Mouse (Mus musculus): ENCODE results near the gene Atp11a.

The Atp11a gene

GRCm38 (mm10) chr8:12877126-12877525 lies 120.3 kb downstream of the Atp11a start:
- DNase-seq: no peak

DNA sequence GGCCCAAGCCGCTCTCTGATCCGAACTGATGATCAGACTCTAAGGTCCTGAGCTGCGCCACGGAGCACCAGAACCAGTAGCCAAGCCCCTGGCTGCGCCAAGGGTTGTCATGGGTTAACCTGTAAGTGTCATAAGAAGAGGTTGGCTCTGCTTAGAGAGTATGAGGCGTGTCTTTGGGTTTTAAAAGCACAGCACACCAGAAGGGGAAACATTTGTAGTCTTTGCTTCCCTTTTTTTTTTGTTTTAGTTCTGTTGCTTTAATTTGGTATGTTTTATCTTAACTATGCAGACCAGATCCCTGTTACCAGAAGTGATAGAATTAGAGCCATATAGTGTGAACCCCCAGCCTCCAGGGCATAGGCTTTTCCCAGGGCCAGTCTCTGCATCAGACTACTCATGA lies 123.3 kb downstream of the Atp11a start:
- no peak for DNase-seq

DNA sequence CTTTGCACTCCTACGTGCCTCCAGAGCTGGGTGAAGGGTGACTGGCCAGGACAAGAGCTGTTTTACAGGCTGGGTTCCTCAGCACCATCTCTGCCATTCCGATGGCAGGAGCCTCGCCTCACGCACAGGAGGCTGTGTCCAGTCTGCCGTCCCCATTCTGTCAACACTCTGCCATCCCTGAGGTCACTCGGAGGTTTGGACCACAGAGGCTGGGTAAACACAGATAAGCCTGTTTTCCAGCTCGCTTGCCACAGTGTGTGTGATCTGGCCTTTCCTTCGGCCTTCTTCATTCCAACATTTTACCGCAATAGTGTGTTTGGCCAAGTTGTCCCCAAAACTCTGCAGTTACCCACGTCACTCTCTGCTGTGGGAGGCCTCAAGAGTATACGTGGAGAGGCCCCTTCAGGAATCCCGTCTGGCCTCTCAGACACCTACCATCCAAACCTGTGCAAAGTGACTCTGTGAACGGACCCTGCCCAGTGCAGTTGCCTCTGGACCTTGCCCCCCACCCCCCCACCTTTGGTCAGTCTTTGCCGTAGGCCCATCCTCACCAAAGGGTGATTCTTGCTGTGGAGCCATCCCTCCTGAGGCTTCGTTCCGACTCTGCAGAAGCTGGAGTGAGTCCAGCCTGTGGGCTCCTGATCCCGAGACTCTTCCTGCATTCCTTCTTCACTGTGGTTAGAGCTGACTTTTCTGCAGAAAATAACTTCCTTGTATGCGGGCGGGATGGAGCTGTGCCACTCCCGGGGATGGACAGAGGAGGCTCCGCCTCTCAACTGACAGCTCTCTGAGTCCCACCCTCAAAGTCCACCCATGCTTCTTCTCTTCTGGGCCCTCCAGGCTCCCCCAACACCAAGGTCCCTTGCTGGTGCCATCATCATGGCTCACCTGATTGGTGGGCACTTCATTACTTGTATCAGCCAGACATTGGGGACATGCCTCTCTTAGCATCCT lies 126.5 kb downstream of the Atp11a start:
- DNase-seq: no peak

DNA sequence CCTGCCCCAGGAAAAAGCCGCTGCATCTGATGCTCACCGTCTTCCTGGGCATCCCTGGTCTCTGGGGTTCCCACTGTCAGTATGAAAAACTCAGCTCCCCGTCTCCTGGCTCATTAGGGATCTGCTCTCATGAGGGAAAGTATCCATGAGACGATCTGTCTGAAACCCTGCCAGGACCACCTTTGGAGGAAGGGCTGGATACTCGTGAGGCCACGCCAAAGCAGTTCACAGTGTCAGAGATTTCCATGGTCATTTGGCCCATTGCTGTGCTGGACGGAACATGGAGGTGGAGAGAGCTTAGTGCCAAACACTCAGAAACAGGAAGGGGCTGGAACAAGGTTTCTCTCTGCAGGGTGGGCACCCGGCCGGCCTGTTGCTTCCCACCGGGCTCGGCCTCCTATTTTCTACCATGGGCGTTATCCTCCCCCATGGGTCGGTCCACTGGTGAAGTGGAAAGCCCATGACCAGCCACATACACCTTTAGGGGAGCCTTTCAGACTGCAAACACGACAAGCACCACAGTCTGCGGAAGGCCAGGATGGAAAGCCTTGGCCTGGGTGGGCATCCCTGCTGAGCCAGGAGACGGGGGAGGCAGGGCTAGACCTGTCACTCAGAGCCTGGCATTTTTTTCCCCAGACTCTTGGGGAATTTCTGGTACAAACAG lies 131.1 kb downstream of the Atp11a start:
- no peak for DNase-seq

DNA sequence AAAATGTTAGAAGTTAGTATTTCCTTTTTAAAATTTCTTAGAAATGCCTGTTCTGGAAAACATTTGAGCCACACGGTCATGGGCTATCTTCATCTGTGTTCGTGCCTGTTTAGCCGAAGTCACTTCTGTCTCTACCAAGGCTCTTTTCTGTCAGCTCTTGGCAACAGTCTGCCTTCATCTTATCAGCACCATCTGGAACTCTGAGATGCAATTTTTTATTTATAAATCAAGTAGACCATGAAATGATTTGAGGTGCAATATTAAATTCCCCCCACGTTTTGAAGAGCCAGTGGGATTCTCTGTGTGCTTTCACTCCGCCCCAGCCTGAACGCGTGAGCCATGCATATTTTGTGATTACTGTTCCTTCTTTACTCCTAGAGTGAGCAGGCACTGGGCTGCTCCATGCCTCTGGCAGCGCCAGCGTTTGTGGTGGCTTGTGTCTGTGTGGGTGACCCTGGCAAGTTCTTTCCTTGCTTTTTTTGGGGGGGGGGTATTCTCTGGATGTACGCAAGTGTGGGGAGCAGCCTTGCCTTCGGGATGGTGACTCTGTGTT lies 132.3 kb downstream of the Atp11a start:
- DNase-seq: no peak

DNA sequence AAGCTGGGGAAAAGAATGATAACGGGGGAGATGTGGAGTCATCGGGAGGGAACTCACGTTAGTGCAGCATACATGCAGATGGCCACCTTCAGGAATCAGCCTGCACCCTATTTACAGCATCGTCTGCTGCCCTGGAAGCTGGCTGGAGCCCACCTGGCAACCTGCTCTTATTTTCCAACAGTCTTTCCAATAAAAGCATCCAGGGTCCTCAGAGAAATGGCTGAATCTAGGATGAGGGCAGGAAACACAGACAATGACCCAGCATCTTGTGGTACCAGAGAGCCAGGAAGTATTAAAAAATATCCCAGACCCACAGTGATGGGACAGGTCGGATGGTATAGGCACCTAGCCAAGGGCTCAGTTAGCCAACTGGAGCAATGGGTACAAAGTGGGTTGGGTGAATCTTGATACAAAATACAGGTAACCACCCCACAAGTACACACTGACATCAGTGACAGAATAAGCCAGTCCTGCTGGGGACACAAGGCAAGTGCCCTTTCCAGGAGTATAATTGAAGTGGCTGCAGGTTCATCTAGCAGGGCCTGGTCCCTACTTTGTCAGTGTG lies 136.2 kb downstream of the Atp11a start:
- DNase-seq: no peak

- no peak for DNase-seq
Measured at GRCm38 (mm10) chr8:12893797-12894578, 137.2 kb downstream of the Atp11a start.

- DNase-seq: no peak
Measured at GRCm38 (mm10) chr8:12894783-12895534, 138.1 kb downstream of the Atp11a start.

DNA sequence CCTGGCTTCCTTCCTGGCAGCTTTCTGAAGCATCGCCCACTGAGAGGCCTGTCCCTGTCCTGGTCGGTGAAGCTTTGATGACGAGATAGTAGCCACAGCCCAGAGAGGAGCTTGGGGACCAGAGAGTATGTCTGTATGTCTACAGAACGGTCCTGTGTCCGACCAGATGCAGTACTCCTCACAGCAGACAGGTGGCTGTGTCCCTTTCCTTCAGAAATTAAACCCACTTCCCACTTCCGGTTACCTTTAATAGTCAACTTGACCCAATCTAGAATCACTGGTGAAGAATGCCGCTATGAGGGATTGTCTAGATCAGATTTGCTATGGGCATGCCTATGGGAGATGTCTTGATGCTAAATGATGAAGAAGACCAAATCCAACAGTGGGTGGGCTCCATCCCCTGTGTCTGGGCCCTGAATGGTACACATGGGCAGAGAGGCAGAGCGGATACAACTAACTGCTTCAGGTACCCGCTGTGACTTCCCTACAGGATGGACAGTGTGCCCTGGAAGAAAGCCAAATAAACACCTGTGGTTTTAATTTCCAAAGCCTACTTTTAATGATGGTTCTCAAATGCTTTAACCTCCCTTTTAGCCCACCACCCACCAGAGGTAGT lies 138.8 kb downstream of the Atp11a start:
- no peak for DNase-seq

- DNase-seq: peak; percentile 59
Measured at GRCm38 (mm10) chr8:12896494-12897373, 139.9 kb downstream of the Atp11a start.

GRCm38 (mm10) chr8:12897815-12898214 lies 141.0 kb downstream of the Atp11a start:
- DNase-seq: no peak

GRCm38 (mm10) chr8:12903790-12904415 lies 147.1 kb downstream of the Atp11a start:
- no peak for DNase-seq

GRCm38 (mm10) chr8:12905122-12905521 lies 148.3 kb downstream of the Atp11a start:
- DNase-seq: no peak

DNA sequence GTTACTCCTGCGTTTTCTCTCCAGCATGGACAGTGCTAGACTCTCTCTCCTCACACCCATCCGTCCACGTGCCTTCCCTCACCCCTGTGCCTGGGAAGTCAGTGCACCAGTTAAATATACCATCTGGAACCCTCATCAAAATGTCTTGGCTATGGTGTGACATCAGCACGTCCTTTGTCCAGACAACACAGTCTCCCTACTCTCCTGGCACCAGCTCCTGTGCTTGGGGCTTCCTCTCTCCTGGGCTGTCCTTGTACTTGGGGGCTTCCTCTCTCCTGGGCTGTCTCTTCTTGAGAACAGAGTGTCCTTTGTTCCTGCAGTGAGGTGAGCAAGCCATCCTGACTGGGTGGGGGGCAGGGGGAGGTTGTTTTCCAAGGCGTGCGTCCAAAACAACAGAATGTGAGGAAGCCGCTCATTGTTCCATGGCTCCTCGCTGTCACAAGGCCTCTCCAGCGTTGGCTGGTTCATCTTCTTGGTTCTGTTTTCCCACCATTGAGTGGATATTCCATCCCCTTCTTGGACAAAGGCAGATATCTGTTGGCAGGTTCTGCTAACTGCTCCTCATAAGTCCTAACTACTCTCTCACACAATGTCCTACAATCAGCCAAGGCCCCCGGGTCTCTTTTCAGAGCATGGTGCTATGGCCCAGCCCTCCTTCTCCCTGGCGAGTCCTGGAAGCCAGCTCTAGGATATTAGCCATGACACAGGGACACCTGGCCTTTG lies 148.9 kb downstream of the Atp11a start:
- no peak for DNase-seq

DNA sequence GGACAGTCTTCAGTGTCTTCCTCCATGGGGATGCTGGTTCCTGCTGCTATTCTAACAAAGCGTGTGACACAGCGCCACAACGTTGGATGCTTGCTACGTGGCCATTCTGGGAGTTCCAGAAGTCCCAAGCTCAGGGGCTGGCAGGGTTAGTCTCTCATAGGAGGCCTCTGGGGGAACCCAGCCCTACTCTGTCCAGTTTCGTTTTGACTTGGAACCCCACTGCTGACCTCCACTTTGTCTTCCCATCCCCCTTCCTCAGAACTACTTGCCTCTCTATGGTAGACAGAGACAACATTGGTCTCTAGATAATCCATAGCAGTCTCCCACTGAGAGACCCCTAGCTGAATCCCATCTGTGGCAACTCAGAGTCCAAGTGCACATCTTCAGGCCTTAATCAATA lies 149.8 kb downstream of the Atp11a start:
- DNase-seq: no peak

DNA sequence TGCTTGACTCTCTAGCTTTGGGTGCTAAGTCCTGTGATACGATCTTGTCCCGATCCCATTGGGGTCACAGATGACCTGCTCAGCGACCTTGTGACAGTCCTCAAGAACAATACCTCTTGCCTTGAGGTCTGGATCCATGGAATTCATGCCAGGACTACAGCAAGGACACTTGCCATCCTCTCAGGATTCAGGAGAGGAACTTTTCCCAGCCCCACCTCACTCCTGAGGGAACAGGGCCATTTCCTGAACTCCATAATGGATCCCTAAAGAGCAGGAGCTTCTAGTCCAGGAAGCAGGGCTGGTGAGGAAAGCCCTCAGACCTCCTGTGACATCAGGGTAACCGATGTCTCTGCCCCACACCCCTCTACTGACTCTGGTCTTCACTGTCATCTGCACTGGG lies 150.9 kb downstream of the Atp11a start:
- no peak for DNase-seq

DNA sequence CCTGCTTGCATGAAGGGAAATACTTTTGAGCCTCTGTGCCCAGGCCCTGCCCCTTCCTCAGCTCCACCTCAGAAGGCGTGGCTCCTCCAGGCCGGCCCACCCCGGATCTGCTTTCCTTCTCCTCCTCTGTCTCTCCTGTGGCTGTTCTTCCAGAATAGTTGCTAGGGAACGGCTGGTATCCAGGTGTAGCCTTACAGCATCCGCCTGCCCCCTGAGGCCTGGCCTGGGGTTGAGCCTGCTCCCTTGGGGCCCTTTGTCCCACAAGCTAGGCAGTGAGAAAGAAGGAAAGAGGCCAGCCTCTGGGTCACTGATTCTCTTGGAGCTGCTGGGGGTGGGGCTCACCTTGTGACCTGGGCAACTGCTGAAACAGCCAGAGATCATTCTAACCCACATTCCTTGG lies 155.2 kb downstream of the Atp11a start:
- DNase-seq: no peak

GRCm38 (mm10) chr8:12915187-12916006 lies 158.6 kb downstream of the Atp11a start:
- DNase-seq: peak; percentile 51
